Mouse (Mus musculus) T-helper 17 cell (primary cell): ENCODE data around the gene Ypel2.

Source experiments
- in situ Hi-C, 2 experiments: fragments of 300-600 bp; cut with MboI, MseI; formaldehyde crosslinking; loops; 1 replicate in 1 of 2; 2 replicates in 1 of 2; pipeline ENCODE4 v1.15.1; 2025; ENCODE audit warnings: high pct_unique_total_duplicates in 2 of 2

The Ypel2 gene

DNA sequence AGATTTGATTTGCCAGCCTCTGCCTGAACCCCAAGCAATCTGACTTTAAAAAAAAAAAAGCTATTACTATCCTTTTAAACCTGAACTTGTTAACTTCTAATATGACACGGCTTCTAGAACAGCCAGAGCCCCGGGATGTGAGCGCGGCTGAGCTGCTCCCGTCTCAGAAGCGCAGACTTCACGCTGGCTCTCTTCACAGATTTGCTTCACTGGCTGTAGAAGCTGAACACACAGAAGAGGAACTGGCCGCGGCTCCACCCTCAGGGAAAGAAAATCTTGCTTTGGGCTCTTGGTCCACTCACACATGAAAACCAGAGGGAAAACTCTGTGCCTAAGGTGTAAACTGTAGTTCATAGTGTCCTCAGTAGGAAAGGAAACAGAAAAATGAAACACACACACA lies 56.6 kb downstream of the Ypel2 start:
- in situ Hi-C loops = no loop called here

DNA sequence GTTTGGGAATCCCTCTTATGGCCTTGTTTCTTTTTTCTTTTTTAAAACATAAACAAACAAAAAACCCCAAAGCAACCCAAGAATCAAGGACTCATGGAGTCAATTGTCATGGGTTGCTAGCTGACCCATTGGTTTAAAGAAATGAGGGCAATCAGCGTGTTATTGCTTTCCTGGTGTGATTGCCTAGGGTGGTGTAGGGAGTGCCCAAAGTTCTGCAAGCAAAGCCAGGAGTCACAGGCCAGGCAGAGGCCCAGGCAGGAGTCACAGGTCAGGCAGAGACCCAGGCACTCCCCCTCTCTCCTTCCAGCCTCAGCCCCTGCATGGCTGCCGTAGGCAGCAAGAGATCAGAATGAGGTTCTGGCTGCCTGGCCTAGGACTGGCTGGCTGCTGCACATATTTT lies 58.6 kb downstream of the Ypel2 start:
- in situ Hi-C loops = no loop called here

DNA sequence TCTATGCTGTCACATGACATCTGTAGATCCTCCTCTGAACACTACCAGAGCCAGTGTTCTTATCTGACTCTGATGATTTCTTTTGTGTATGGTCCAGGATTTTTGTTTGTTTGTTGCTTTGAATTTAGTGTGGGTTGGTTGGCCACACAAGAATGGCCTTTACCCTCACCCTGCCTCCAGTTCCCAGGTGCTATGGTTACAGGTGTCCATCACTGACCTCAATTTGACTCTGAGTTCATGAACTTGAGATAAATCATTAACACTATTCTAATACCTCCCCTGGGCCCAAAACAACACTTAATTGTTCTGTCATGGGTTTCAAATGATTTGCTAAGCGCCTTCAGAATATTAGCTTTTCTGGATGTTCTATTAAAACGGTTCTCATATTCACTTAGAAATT lies 61.3 kb downstream of the Ypel2 start:
- in situ Hi-C loops = no loop called here

DNA sequence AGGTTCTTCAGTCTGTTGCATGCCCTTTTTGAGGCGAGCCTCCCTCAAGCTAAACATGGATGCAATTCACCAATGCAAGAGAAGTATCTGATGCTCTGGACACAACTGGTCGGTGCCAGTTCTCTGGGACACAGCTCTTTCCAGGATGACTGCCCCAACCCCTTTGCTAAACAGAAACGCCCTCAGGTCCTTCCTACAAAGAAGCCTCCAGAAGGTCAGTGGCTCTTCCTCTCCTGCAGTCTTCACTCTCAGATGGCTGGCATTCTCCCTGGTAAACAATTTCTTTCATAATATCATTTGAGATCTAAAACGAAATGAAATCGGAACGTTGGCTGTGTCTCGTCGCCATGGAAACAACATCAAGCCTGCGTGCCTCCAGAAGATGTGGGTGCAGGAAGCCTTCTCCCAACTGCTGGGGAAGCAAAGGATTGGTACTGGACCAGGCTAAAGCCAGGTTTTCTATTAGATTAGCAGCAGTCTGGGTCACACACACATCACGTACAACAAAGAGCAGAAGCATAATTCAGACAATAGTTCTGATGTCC lies 62.8 kb downstream of the Ypel2 start:
- in situ Hi-C loops = no loop called here

DNA sequence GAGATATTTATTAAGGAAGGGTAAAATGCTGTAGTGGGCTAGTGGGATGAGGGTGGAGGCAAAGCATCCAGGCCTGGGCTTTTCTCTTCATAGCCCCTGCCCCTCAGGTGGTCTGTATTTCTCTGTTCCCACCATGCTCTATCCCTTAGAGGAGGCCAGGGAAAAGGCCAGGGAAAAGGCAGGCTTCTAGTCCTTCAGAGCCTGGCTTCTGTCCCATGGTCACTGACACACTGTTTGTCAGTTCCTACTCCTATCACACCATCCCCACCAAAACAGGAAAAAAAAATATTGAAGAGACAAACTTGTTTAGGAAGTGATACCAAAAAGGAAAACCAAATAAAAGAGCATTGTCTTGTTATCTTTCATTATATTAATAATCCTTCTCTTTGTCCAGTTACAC lies 63.5 kb downstream of the Ypel2 start:
- in situ Hi-C loops = no loop called here

DNA sequence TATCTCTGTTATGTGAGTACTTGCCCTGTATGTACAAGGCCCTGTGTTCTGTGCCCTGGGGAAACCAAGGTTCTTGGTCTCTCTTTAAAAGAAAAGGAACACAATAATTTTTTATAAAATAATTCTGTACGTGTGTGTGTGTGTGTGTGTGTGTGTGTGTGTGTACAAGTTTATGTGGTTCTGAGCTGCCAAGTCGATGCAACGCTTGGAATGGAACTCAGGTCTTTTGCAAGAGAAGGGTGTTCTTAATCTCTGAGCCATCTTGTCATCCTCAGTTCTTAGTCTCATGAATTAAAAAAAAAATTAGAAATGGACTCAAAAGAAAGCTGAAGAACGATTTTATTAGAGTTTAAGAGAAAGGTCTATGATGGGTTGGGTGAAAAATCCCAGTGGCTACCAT lies 64.0 kb downstream of the Ypel2 start:
- in situ Hi-C loops = no loop called here

DNA sequence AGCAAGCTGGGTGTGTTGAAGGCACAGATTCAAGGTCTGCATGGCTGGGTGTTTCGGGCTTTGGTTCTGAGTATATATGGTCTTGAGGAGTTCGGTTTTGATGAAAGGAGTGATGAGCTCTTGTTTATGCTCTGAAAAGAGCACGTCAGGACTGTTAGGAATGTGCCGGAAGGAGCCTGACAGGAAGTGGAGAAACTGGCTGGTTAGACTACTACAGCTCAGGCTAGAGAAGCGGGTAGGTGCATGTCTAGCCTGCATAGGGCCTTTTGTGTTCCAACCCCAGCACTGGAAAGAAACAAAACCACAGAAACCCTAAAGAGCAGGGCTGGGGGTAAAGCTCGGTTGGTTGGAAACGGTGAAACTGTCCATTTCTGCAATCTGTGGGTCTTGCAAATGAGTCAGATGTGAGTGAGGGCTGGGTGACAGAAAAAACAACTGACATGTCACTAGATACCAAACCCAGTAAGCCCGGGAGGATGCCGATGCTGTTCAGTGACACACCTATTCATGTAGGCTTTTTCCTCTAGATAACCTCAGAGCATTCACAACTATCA lies 68.3 kb downstream of the Ypel2 start:
- in situ Hi-C loops = no loop called here

DNA sequence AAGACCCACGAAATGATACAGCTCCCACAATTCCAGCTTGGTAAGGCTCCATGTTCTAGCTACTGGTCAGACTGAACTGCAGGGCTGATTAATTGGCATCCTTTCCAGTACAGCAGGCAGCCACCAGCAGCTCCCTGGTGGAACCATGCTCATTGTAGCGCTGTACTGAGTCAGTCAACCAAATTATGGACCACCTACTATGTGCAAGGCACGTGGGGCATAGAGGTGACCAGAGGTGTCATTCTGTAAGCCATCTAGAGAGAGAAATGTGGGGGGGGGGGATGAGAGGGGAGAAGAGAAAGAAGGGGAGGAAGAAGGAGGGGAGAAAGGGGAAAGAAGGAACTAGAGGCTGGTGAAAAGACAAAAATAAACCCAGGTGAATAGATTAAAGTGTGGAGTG lies 68.9 kb downstream of the Ypel2 start:
- in situ Hi-C loops = no loop called here

DNA sequence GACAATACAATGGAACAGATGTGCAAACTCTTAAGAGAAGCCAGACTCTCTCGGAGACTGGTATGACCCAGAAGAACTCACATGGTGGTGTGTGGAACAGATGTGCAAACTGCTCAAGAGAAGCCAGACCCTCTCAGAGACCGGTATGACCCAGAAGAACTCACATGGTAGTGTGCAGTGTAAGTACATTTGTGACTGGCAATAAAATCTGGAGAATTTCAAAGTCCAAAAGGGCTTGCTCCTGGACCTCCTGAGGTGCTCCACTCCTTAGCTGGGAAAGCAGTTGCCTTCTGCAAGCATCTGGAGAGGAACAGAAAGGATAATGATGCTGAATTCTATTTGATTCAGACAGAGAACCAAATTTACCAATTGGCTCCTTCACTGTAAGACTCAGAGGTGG lies 69.9 kb downstream of the Ypel2 start:
- in situ Hi-C loops = no loop called here

DNA sequence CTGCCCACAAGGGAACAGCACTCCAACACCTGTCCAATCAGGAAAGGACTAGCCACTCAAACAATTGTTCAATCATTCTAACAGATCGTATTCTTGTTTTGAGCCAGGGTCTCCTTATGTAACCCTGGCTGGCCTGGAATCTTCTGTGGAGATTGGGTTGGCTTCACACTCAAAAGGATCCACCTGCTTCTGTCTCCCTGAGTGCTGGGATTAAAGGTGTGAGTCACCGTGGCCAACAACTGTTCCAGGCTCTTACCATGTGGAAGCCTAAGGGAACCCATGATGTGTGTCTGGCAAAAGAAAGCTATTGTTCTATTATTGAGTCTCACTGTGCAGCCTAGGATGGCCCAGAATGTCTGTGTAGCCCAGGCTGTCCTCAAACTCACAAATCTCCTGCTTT lies 71.5 kb downstream of the Ypel2 start:
- in situ Hi-C loops = no loop called here

DNA sequence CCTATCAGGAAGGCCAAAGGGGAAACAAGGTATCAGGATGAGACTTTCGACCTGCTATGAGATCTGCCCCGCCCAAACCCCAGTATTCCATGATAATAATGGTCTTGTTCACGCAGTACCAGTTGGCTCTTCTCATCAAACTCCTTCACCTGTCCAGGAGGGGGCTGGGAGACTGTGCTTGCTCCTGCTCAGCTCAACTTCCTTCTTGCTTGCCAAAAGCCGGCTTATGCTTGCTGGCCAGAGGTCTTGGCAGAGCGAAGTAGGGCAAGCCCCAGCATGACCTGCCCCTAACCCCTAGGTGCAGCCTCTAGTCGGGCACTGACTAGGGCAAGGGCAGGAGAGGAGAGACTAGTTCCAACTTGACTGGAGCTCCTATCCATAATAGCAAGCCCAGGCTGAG lies 72.2 kb downstream of the Ypel2 start:
- in situ Hi-C loops = no loop called here

DNA sequence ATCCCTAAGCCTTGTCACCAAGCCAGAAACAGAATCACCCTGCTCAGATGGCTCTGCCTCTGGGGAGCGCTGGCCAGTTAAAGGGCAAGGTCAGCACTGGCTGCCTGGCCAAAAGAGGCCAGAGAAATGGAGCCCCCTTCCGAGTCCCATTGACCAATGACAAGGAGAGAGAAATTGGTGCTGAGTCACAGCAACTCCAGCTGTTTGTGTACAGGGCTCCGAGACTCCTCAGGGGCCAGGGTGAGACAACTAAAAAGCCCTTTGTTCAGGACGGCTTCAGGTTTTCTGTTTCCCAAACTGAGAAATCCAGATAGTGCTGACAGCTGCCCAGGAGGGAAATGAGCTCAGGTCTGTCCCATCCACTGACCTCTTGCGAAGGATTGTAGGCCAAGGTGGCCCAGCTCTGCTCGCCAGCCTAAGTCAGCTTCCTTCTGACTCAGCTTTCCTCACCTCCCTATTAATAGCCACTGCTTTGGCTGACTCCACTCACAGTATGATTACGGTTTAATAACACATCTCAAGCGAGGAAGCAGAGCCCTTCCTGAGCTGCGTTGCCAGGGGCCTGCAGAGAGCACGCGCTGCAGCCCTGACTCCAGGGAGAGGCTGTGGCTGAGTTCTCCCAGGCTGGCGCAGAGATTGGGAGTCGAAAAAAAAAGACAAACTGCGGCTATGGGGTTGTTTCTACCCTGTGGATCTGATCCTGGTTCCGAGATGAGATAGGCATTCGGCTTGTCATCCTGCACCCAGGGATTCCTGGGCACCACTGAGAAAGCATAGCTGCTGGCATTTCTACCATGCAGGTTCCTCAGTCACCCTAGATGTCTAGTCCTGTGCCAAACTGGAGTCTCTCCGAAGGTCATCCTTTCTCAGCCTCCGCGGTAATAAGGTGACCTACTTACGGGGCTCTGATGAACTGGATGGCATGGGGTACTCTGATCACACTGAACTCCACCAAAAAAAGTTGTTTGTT lies 73.1 kb downstream of the Ypel2 start:
- in situ Hi-C loops = no loop called here

DNA sequence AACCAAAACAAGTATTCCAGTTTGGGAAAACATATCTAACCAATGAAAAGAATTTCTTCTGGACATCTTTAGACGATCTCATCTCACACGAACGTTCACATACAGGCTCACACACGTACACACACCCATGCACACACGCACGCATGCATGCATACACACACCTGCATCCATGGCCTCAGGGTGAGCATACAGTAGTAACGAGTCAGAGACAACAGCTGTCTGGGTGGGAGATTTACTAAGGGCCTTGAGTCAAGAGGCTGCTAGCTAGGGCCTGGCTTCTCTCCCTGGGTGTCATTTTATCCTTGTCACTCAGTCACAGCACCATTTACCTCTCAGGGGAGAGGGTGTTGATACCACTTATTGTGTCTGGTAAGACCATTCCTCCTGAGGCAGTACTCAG lies 74.0 kb downstream of the Ypel2 start:
- in situ Hi-C loops = no loop called here

DNA sequence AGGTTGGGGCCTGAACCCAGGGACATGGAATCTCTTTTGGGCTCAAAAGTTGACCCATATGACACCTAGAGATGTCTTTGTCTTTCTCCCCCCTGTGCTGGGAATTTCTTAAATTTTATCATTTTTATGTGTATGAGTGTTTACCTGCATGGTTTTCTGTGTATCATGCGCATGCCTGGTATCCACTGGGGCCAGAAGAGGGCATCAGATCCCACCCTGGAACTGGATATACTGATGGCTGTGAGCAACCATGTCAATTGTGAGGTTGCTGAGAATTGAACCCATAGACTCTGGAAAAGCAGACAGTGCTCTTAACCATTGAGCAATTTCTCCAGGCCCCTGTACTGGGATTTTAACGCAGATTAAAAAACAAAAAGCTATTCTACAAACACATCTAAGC lies 76.0 kb downstream of the Ypel2 start:
- in situ Hi-C loops = no loop called here

DNA sequence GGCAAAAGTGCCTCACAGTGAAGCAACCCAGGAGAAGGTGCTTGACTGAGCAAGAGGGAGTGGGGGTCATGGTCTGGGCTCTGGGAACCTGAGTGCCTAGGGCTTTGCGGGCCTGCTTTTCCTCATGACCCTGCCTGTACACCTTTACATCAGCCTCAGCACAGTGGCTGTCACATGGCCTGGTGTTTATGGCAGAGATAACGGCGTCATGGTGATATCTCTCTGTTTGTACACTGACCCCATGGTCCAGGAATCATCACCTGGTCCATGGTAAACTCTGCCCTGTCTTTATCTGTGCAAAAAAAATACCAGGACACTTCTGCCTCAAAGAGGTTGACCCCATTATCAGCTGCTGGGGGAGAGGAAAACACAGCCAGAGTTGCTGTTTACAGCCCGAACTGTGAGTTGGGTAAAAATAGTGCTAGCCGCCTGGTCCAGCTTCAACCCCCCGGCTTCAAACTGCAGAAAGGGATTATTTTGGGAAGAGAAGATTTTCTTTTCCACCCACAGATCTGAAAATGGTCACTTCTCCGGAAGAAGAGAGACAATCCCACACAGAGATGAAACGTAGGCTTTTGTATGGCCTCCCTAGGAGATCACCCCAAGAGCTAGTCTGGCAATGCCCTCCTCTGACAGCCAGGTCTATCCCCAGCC lies 76.8 kb downstream of the Ypel2 start:
- in situ Hi-C loops = no loop called here

DNA sequence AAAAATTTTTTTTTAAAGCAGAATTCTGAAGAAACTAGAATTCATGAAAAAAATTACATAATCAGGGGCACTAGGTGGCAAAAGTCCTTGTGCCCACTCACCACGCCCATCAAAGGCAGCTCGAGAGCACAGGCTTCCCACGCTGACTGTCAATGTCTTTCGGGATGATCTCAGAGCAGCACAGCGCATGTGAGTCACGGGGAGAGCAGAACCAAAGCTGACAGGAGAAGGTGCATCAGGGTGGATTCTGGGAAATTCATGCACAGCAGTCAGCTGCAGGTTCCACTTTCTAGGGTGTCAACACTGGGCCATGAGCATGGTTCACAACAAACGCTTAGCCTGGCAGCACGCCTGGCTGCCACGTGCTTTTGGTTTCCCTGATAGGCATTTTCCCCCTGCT lies 79.2 kb downstream of the Ypel2 start:
- in situ Hi-C loops = loop anchor here in 1 of 2 experiments (5.0 kb wide), 1 partner anchor 93 kb away; no protein-coding TSS in a partner anchor

DNA sequence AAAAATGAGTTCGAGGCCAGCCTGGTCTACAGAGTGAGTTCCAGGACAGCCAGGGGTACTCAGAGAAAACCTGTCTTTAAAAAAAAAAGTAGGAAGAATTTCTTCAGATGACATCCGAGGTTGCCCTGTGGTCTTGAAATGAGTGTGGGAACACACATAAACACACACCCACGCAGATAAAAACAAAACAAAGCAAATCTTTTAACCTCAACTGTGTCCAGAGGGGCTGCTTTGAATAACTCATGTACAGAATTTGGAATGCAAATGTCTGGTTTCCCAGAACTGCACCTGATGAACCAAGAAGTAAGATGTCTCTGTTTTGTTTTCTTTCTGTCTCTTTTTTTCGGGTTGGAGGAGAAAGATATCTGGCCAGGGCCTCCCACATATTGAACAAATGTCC lies 83.3 kb downstream of the Ypel2 start:
- in situ Hi-C loops = loop anchor here in 1 of 2 experiments (5.0 kb wide), 1 partner anchor 97 kb away; no protein-coding TSS in a partner anchor

DNA sequence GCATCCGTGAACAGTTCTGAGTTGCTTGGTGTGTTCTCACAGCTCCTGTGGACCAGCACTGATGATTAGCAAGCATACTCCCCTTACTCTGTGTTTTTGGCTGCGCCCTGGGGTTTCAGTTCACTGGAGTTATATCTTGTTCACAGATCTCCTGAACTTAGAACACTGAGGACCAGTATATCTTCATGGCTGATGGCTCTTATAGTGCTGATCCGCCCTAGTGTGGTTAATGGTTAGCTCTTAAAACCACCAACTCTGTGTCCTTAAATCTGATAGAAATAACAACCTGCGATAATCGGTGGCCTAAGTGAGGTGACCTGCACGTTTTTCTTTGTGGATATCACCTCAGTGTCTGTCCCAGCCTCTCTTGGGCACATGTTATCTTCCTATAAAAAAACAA lies 84.5 kb downstream of the Ypel2 start:
- in situ Hi-C loops = no loop called here

DNA sequence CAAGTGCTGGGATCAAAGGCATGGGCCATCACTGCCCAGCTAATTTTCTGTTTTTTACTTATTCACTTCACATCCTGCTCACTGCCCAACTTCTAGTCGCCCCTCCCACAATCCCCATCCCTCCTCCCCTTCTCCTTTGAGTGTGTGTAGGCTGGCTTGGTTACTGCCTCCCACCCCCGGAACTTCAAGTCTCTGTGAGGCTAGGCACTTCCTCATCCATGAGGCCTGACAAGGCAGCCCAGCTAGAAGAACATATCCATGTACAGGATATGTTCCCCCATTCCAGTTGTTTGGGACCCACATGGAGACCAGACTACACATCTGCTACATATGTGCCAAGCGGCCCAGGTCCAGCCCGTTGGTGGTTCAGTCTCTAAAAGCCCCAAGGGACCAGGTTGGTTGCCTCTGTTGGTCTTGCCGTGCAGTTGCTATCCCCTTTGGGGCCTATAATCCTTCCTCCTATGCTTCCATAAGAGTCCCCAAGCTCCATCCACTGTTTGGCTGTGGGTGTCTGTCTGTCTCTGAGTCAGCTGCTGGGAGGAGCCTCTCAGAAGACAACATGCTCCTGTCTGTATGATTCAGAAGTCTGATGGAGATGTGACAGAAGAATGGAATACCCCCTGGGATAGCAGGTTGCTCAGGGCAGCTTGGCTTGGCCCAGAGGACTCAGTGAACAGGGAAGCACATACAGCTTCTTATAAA lies 85.5 kb downstream of the Ypel2 start:
- in situ Hi-C loops = no loop called here

DNA sequence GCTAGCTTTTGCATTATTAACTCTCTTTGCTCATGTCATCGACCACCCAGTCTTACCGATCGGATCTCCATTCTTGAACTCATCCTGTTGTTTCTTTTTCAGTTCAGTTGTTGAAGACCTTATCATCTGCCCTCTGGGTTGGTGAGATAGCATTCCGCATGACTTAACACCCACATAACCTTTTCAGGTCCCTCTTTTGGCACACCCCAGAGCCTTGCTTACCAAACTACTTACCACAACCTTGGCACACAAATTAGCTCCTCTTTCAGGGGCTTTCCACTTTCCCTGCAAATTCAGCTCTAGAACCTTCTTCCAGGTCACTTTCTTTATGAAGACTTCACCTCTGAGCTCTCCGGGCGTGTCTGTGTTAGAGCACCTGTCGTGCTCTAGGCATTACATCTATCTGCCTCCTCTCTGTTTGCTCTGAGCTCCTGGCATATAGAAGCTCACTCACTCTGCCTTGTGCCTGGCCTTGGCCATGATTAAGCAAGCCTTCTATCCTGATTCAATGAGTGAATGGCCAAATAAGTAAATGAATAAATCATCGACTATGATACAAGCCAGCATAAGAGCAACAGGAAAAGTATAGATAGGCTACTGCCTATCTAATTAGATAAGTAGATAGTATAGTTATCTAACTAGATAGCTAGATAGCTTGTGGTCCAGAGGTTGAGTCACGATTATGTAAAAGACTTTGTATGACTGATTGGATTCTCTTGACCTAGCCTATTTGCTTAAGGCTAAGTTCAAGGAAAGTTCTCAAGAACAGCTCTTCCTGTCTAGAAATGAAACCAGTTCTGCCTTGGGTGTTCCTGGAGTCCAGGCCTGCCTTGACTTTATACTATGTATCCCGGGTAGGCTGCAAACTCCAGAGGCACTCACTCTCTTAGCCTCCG lies 86.5 kb downstream of the Ypel2 start:
- in situ Hi-C loops = no loop called here

DNA sequence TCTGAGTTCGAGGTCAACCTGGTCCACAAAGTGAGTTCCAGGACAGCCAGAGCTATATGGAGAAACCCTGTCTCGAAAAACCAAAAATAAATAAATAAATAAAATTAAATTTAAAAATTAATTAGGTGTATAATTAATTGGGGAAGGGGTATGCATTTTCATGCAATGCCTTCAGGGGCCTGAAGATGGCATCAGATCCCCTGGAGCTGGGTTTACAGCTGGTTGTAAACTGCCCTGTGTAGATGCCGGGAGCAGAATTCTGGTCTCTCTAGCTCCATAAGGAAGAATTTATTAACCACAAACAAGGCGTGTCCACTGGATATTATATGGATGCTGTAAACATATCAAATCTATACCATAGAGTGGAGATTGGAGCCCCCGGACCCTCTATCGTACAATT lies 87.2 kb downstream of the Ypel2 start:
- in situ Hi-C loops = no loop called here
